Mouse (Mus musculus): ENCODE results near the gene Scml4.

DNA sequence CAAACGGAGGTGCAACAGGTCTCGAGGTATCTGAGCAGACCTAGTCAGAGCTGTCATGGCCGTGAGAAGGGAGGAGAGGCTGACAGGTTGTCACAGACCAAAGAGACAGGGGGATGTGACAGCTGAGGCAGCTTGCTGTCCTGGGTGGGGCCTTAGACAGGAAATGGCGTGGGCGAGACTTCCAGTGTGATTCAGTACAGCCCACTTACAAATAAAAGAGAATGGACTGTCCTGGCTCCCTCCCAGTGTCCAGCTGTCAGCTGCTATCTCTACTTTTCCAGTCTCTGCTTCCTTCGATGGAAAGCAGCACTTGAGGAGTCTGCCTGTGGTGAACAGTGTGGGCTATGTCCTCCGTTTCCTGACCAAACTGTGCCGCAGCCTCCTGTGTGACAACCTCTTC is 74.5 kb downstream of the Scml4 start:
- 0 out of 2 replicates have a peak, but pooled peaks have one; percentile 31 for TF ChIP-seq EP300 (IDR thresholded peaks at IDR 0.05; ENCODE audit: insufficient read depth, low read depth, low read length)
- TF ChIP-seq POLR2A (IDR thresholded peaks at IDR 0.05; ENCODE audit: insufficient read depth, low read depth, low read length): 0 out of 2 replicates have a peak, but pooled peaks have one; percentile 26
- no peak for TF ChIP-seq CTCF (IDR thresholded peaks at IDR 0.05)
